Mouse (Mus musculus) heart, postnatal 0 days (tissue): Measurements from ENCODE around the gene Dpm3. TPM values are rescaled to one million over a fixed set of nuclear protein-coding genes. Genes with fewer than 3 reads are reported as not detected.

Source experiments
- ATAC-seq: fragments of 200-750 bp; cut with Nextera tagmentation; 2 replicates; pipeline ENCODE4 v1.8.0; 2017; ENCODE audit warnings: low read depth, moderate number of reproducible peaks, moderate library complexity; ENCODE audit not compliant: insufficient read depth
- DNase-seq: peaks from one replicate; pipeline ENCODE4 v3.0.0-alpha.2; 2016; ENCODE audit warnings: low spot score
- H3K27ac ChIP-seq: fragments of 300-500 bp; sonication (generic); 2 replicates; pipeline ENCODE4 v1.5.1; 2014; ENCODE audit warnings: low read depth, mild to moderate bottlenecking
- H3K27me3 ChIP-seq: fragments of 300-500 bp; sonication (generic); 2 replicates; pipeline ENCODE4 v1.6.1; 2014; ENCODE audit warnings: low read length, mixed read lengths; ENCODE audit not compliant: control insufficient read depth, insufficient read depth
- H3K36me3 ChIP-seq: fragments of 300-500 bp; sonication (generic); replicated peaks from 2 replicates; pipeline ENCODE4 v1.6.1; 2014; ENCODE audit warnings: low read length, mixed read lengths; ENCODE audit not compliant: control insufficient read depth, insufficient read depth
- H3K4me1 ChIP-seq: fragments of 300-500 bp; sonication (generic); 2 replicates; pipeline ENCODE4 v1.6.1; 2014; ENCODE audit warnings: antibody characterized with exemption; ENCODE audit not compliant: control insufficient read depth, insufficient read depth
- H3K4me2 ChIP-seq: fragments of 300-500 bp; sonication (generic); 2 replicates; pipeline ENCODE4 v1.6.1; 2014; ENCODE audit warnings: low read depth, mild to moderate bottlenecking, low read length, moderate library complexity
- H3K4me3 ChIP-seq: fragments of 300-500 bp; sonication (generic); 2 replicates; pipeline ENCODE4 v1.5.1; 2014; ENCODE audit warnings: low read depth, low read length
- H3K9ac ChIP-seq: fragments of 300-500 bp; sonication (generic); replicated peaks from 2 replicates; pipeline ENCODE4 v1.6.1; 2014; ENCODE audit warnings: low read depth, low read length, mixed read lengths
- H3K9me3 ChIP-seq: fragments of 300-500 bp; sonication (generic); replicated peaks from 2 replicates; pipeline ENCODE4 v1.6.1; 2016; ENCODE audit warnings: low read length; ENCODE audit not compliant: control insufficient read depth
- CTCF ChIP-seq: IDR thresholded peaks from 2 replicates; pipeline ENCODE4 v1.5.1; 2016; ENCODE audit warnings: antibody characterized with exemption, control low read depth, low read depth
- EP300 ChIP-seq: IDR thresholded peaks from 2 replicates; pipeline ENCODE4 v1.6.1; 2016; ENCODE audit warnings: antibody characterized with exemption, low read depth
- WGBS: fragments of 180-500 bp; shearing (Covaris S2); extraction: QIAGEN DNeasy Blood & Tissue Kit; methylation state at CpG from one replicate; pipeline ENCODE4 v1.1.7; 2014; 5-methylcytosine and 5-hydroxymethylcytosine counted together
- microRNA counts: library from miRNA; unstranded; fragments of <30 nt; microRNA quantifications from one replicate; lab custom pipeline; 2015
- microRNA-seq: library from miRNA; unstranded; fragments of <30 nt; microRNA quantifications from one replicate; pipeline ENCODE4, GENCODE M21; 2016
- polyA plus RNA-seq: library from polyadenylated mRNA; unstranded; fragments of >200 nt; fragmentation: Nextera tagmentation; extraction: Ambion mirVana; gene quantifications from 2 replicates; pipeline ENCODE4 v1.2.1, GENCODE M21; 2015
- total RNA-seq: library from RNA; depleted of rRNA; stranded (reverse); fragments of >200 nt; gene quantifications from 2 replicates; pipeline ENCODE4 v1.2.3, GENCODE M21; 2014; ENCODE audit warnings: low replicate concordance; rRNA removed

The Dpm3 gene
- total and polyA plus RNA-seq, 2 experiments from 2014 or later: 80.3 to 450 TPM

DNA sequence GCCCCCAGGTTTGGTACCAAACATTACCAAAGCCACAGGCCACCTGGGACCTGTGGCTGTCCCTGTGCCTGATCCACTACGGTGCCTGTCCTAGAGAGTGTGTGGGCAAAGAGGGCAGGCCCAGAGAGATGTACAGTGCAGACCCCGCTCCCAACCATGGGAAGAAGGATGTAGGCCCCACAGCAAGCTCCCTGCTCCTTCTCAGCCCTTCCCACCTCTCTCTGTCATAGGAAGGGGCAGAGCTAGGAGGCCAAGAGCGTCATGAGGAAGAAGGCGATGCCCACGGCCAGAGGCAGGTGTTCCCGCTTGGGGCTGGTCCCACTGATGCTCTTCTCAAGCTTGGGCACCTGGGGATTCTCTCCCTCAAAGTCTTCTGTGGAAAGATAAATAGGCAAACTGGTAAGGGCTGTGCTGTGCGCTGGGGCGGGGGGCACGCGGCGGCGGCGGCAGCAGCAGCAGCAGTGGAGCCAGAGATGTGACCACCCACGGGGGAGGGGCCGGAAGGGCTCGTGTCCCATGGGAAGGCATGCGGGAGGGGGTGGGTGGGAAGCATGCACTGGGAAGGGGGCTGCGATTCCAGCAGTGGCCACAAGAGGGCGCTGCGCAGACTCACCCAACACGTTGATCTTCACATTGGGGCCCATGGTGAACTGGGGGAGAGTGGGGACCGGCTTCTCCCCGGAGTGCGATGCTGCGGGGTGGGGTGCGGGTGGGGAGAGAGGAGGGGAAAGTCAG, 56.2 kb downstream of the Dpm3 start:
- H3K27me3 ChIP-seq: peaks cover 43% of the 10 kb centered on the region
- WGBS: 8% methylated on average over 23 of the region's 26 CpGs
- no peak for TF ChIP-seq EP300
- TF ChIP-seq CTCF: peak; percentile 74
- H3K27ac ChIP-seq: no peak overlapping the region
- ATAC-seq (peak; percentile 39; the same call in 1 of the 2 replicates), DNase-seq (no peak)
- peak overlapping the region; percentile 63 for H3K4me2 ChIP-seq
- no peaks in the 10 kb centered on the region for H3K36me3 ChIP-seq
- H3K9me3 ChIP-seq: no peaks in the 10 kb centered on the region
- peaks cover 29% of the 10 kb centered on the region for H3K4me1 ChIP-seq
- H3K4me3 ChIP-seq: peak overlapping the region; percentile 26; the same call in 1 of the 2 replicates
- no peak overlapping the region for H3K9ac ChIP-seq

DNA sequence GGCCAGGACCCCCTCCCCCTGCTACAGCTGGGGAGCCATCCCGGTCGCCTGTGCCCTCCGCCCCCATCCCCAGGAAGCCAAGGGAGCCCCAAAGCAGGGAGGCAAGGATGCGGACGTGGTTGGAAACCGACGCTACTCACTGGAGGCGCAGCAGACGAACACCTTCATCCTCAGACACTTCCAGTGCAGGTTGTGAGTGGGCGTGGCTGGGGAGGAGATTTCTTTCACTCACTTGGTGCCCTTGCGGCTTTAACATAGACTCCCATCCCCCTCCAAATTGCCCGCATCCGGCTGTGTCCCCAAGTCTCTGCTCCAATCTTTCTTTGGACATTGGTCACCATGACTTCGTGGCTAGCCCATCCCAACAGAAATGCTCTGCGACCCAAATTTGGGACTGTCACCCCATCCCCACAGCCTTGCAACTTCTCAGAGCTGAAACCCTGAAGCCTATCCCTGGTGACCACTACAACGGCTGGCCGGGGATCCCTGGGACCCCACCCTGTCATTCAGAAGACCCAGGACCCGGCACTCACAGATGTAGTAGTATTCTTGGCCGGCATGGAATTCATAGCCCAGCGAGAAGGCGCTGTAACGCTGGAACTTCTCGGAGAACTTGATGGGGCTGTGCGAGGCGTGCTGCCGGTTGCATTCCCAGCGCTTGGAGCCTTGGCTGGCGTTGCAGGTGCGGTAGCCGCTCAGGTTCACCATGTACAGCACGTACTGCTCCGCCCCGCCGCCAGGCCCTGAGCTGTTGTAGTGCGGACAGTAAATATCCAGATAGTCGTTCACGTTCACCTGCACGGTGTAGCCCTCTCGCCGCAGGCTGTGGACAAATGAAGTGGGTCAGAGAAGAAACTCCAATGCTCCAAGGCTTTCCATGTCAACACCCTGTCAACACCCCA, 57.0 kb downstream of the Dpm3 start:
- no peak overlapping the region for H3K9ac ChIP-seq
- no peak for TF ChIP-seq EP300
- no peak for TF ChIP-seq CTCF
- H3K9me3 ChIP-seq: no peaks in the 10 kb centered on the region
- 22% methylated on average over 40 of the region's 40 CpGs for WGBS
- 0 out of 2 replicates have a peak overlapping the region, but pooled peaks have one; percentile 26 for H3K4me3 ChIP-seq
- DNase-seq: no peak
- no peak overlapping the region for H3K27ac ChIP-seq
- H3K36me3 ChIP-seq: no peaks in the 10 kb centered on the region
- H3K4me1 ChIP-seq: peaks cover 37% of the 10 kb centered on the region
- peak overlapping the region; percentile 63 for H3K4me2 ChIP-seq
- H3K27me3 ChIP-seq: peaks cover 51% of the 10 kb centered on the region
- ATAC-seq: 0 out of 2 replicates have a peak, but pooled peaks have one; percentile 4

MicroRNAs encoded within 50 kb of the gene (microRNA counts, 519-probe panel; counts per million panel counts)
- microRNA mmu-miR-92b (lab: Ali Mortazavi, UCI): not detected

Small RNAs within 50 kb of the gene (microRNA-seq; reads per million reads assigned to microRNA genes)
- gene Mir92b: 12.0 reads per million, percentile 32 among the genes with 10 or more reads in this experiment

Other genes with a start within 250 kb of the Dpm3 start
- gene Rusc1, start 166.0 kb upstream of the Dpm3 start, total RNA-seq: 8.7 and 9.8 TPM in 2 replicates
- 8.5 and 8.6 TPM in 2 replicates for gene Rusc1, start 166.0 kb upstream of the Dpm3 start, polyA plus RNA-seq
- not detected in 2 replicates for gene Gm43738, start 158.3 kb upstream of the Dpm3 start, total RNA-seq
- gene Gm43738, start 158.3 kb upstream of the Dpm3 start, polyA plus RNA-seq: not detected in 2 replicates
- 111 and 131 TPM in 2 replicates for gene Fdps, start 157.4 kb upstream of the Dpm3 start, total RNA-seq
- gene Fdps, start 157.4 kb upstream of the Dpm3 start, polyA plus RNA-seq: 72.8 and 81.1 TPM in 2 replicates
- gene Pklr, start 123.2 kb upstream of the Dpm3 start, total RNA-seq: not detected in 2 replicates
- 0.04 TPM in 1 of 2 replicates, not detected in the other for gene Pklr, start 123.2 kb upstream of the Dpm3 start, polyA plus RNA-seq
- 1.1 TPM in 1 of 2 replicates, not detected in the other for gene Hcn3, start 99.2 kb upstream of the Dpm3 start, total RNA-seq
- 0.15 and 0.32 TPM in 2 replicates for gene Hcn3, start 99.2 kb upstream of the Dpm3 start, polyA plus RNA-seq
- 22.7 and 24.7 TPM in 2 replicates for gene Clk2, start 94.6 kb upstream of the Dpm3 start, total RNA-seq
- 8.2 and 8.5 TPM in 2 replicates for gene Clk2, start 94.6 kb upstream of the Dpm3 start, polyA plus RNA-seq
- 54.4 and 60.7 TPM in 2 replicates for gene Scamp3, start 81.9 kb upstream of the Dpm3 start, total RNA-seq
- 65.9 and 70.3 TPM in 2 replicates for gene Scamp3, start 81.9 kb upstream of the Dpm3 start, polyA plus RNA-seq
- 2.1 and 2.2 TPM in 2 replicates for gene Fam189b, start 76.2 kb upstream of the Dpm3 start, total RNA-seq
- gene Fam189b, start 76.2 kb upstream of the Dpm3 start, polyA plus RNA-seq: 5.6 and 5.7 TPM in 2 replicates
- 36.2 and 36.4 TPM in 2 replicates for gene Gba, start 56.4 kb upstream of the Dpm3 start, total RNA-seq
- gene Gba, start 56.4 kb upstream of the Dpm3 start, polyA plus RNA-seq: 20.1 and 20.8 TPM in 2 replicates
- gene Thbs3, start 44.2 kb upstream of the Dpm3 start, total RNA-seq: 21.4 and 26.4 TPM in 2 replicates
- 16.4 and 17.4 TPM in 2 replicates for gene Thbs3, start 44.2 kb upstream of the Dpm3 start, polyA plus RNA-seq
- gene Mtx1, start 32.3 kb upstream of the Dpm3 start, total RNA-seq: 101 and 247 TPM in 2 replicates
- 96.7 and 99.3 TPM in 2 replicates for gene Mtx1, start 32.3 kb upstream of the Dpm3 start, polyA plus RNA-seq
- gene Muc1, start 30.3 kb upstream of the Dpm3 start, total RNA-seq: 9.3 TPM in 1 of 2 replicates, not detected in the other
- 0.20 and 0.69 TPM in 2 replicates for gene Muc1, start 30.3 kb upstream of the Dpm3 start, polyA plus RNA-seq
- gene Krtcap2, start 13.4 kb upstream of the Dpm3 start, total RNA-seq: 41.8 and 76.1 TPM in 2 replicates
- gene Krtcap2, start 13.4 kb upstream of the Dpm3 start, polyA plus RNA-seq: 192 and 216 TPM in 2 replicates
- 0.08 and 0.62 TPM in 2 replicates for gene Trim46, start 13.0 kb upstream of the Dpm3 start, total RNA-seq
- 0.44 and 0.45 TPM in 2 replicates for gene Trim46, start 13.0 kb upstream of the Dpm3 start, polyA plus RNA-seq
- 33.7 and 54.2 TPM in 2 replicates for gene Slc50a1, start 11.2 kb downstream of the Dpm3 start, total RNA-seq
- 50.7 and 52.0 TPM in 2 replicates for gene Slc50a1, start 11.2 kb downstream of the Dpm3 start, polyA plus RNA-seq
- gene Efna1, start 21.8 kb downstream of the Dpm3 start, total RNA-seq: 43.1 and 46.2 TPM in 2 replicates
- gene Efna1, start 21.8 kb downstream of the Dpm3 start, polyA plus RNA-seq: 37.2 and 38.4 TPM in 2 replicates
- not detected in 2 replicates for gene Efna3, start 63.6 kb downstream of the Dpm3 start, total RNA-seq
- 0.12 and 0.44 TPM in 2 replicates for gene Efna3, start 63.6 kb downstream of the Dpm3 start, polyA plus RNA-seq
- 2.7 and 7.2 TPM in 2 replicates for gene Efna4, start 78.7 kb downstream of the Dpm3 start, total RNA-seq
- gene Efna4, start 78.7 kb downstream of the Dpm3 start, polyA plus RNA-seq: 2.6 and 3.5 TPM in 2 replicates
- gene Adam15, start 90.6 kb downstream of the Dpm3 start, total RNA-seq: 99.0 and 115 TPM in 2 replicates
- gene Adam15, start 90.6 kb downstream of the Dpm3 start, polyA plus RNA-seq: 72.3 and 82.2 TPM in 2 replicates
- gene Dcst2, start 102.6 kb downstream of the Dpm3 start, total RNA-seq: 0.39 TPM in 1 of 2 replicates, not detected in the other
- 0.07 TPM in 1 of 2 replicates, not detected in the other for gene Dcst2, start 102.6 kb downstream of the Dpm3 start, polyA plus RNA-seq
- gene Dcst1, start 105.9 kb downstream of the Dpm3 start, total RNA-seq: 0.50 TPM in 1 of 2 replicates, not detected in the other
- gene Dcst1, start 105.9 kb downstream of the Dpm3 start, polyA plus RNA-seq: 0.10 and 0.29 TPM in 2 replicates
- gene Zbtb7b, start 135.4 kb downstream of the Dpm3 start, total RNA-seq: 13.8 and 18.4 TPM in 2 replicates
- gene Zbtb7b, start 135.4 kb downstream of the Dpm3 start, polyA plus RNA-seq: 2.4 and 2.6 TPM in 2 replicates
- gene Lenep, start 143.4 kb downstream of the Dpm3 start, total RNA-seq: not detected in 2 replicates
- not detected in 2 replicates for gene Lenep, start 143.4 kb downstream of the Dpm3 start, polyA plus RNA-seq
- 50.9 and 79.3 TPM in 2 replicates for gene Flad1, start 152.5 kb downstream of the Dpm3 start, total RNA-seq
- gene Flad1, start 152.5 kb downstream of the Dpm3 start, polyA plus RNA-seq: 46.6 and 50.8 TPM in 2 replicates
- gene Cks1b, start 159.0 kb downstream of the Dpm3 start, total RNA-seq: 83.7 and 100 TPM in 2 replicates
- 127 and 129 TPM in 2 replicates for gene Cks1b, start 159.0 kb downstream of the Dpm3 start, polyA plus RNA-seq
- 82.1 and 125 TPM in 2 replicates for gene Shc1, start 159.1 kb downstream of the Dpm3 start, total RNA-seq
- 35.0 and 35.8 TPM in 2 replicates for gene Shc1, start 159.1 kb downstream of the Dpm3 start, polyA plus RNA-seq
- gene Pygo2, start 170.9 kb downstream of the Dpm3 start, total RNA-seq: 24.1 and 49.8 TPM in 2 replicates
- 9.6 and 10.4 TPM in 2 replicates for gene Pygo2, start 170.9 kb downstream of the Dpm3 start, polyA plus RNA-seq
- gene Pbxip1, start 177.3 kb downstream of the Dpm3 start, total RNA-seq: 73.2 and 81.0 TPM in 2 replicates
- 75.7 and 84.4 TPM in 2 replicates for gene Pbxip1, start 177.3 kb downstream of the Dpm3 start, polyA plus RNA-seq
- 26.2 and 38.0 TPM in 2 replicates for gene Pmvk, start 195.2 kb downstream of the Dpm3 start, total RNA-seq
- gene Pmvk, start 195.2 kb downstream of the Dpm3 start, polyA plus RNA-seq: 50.7 and 52.9 TPM in 2 replicates